Mouse (Mus musculus) myocyte (in vitro differentiated cells): Measurements from ENCODE around the gene Pla2g7.

ENCODE experiments used
- CEBPB ChIP-seq: IDR thresholded peaks from 2 replicates; pipeline ENCODE4 v1.6.1; 2011; ENCODE audit warnings: mild to moderate bottlenecking, moderate library complexity; ENCODE audit not compliant: poor library complexity, insufficient read depth, severe bottlenecking
- E2F4 ChIP-seq: IDR thresholded peaks from one replicate; pipeline ENCODE4 v1.6.1; 2011; ENCODE audit warnings: mild to moderate bottlenecking, control low read depth, moderate library complexity; ENCODE audit not compliant: insufficient read depth
- MAX ChIP-seq: IDR thresholded peaks from one replicate; pipeline ENCODE4 v1.6.1; 2011; ENCODE audit warnings: low read depth, mild to moderate bottlenecking, control low read depth
- MYOD1 ChIP-seq, 3 experiments: IDR thresholded peaks; one replicate each; pipeline ENCODE4 v1.6.1; 2011; ENCODE audit warnings: control low read depth in 2 of 3, low read depth in 2 of 3, mild to moderate bottlenecking in 2 of 3, moderate library complexity in 1 of 3; ENCODE audit not compliant: insufficient read length in 2 of 3, control insufficient read depth in 1 of 3
- MYOG ChIP-seq, 3 experiments: IDR thresholded peaks; one replicate each; pipeline ENCODE4 v1.6.1; 2011; ENCODE audit warnings: control low read depth in 2 of 3, low read depth in 2 of 3, mild to moderate bottlenecking in 2 of 3; ENCODE audit not compliant: insufficient read length in 2 of 3, control insufficient read depth in 1 of 3, insufficient read depth in 1 of 3
- POLR2A ChIP-seq: IDR thresholded peaks from one replicate; pipeline ENCODE4 v1.6.1; 2011; ENCODE audit warnings: low read depth, mild to moderate bottlenecking, control low read depth, moderate library complexity; ENCODE audit not compliant: insufficient read length
- POLR2AphosphoS2 ChIP-seq: IDR thresholded peaks from one replicate; pipeline ENCODE4 v1.6.1; 2011; ENCODE audit warnings: low read depth, control low read depth; ENCODE audit not compliant: insufficient read length
- REST ChIP-seq: IDR thresholded peaks from one replicate; pipeline ENCODE4 v1.6.1; 2011; ENCODE audit warnings: mild to moderate bottlenecking, control low read depth, moderate library complexity; ENCODE audit not compliant: insufficient read depth, insufficient read length
- TCF12 ChIP-seq: IDR thresholded peaks from one replicate; pipeline ENCODE4 v1.6.1; 2011; ENCODE audit warnings: mild to moderate bottlenecking, control low read depth; ENCODE audit not compliant: poor library complexity, insufficient read depth, severe bottlenecking
- TCF3 ChIP-seq: IDR thresholded peaks from one replicate; pipeline ENCODE4 v1.6.1; 2011; ENCODE audit warnings: low read depth, control low read depth; ENCODE audit not compliant: insufficient read length
- USF1 ChIP-seq: IDR thresholded peaks from one replicate; pipeline ENCODE4 v1.6.1; 2011; ENCODE audit warnings: low read depth, mild to moderate bottlenecking, control low read depth, moderate library complexity

DNA sequence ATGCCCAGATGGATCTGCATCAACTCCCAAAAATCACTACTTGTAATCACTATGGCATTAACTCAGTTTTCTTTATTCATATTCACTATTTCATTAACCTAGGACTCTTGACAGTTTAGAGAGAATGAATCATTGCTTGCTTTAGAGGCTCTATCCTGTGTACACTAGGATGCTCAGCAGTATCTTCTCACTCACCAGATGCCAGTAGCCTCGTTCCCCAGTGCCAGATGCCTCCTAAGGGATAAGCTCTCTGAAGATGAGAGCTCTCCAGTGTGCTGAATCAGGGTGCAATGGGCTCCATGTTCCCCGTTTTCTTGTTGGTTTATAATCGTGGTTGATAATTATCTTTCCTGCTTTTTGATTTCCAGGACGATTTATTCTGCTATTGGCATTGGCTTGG lies 30.8 kb downstream of the Pla2g7 start:
- no peak for TF ChIP-seq USF1
- TF ChIP-seq REST = no peak
- no peak for TF ChIP-seq E2F4
- no peak for TF ChIP-seq POLR2A
- no peak for TF ChIP-seq MYOD1 (IDR thresholded peaks at IDR 0.05; ENCODE audit: control insufficient read depth in 1 of 3, insufficient read length in 2 of 3, low read depth in 2 of 3)
- TF ChIP-seq POLR2AphosphoS2 = no peak
- TF ChIP-seq MAX = no peak
- no peak for TF ChIP-seq MYOG (IDR thresholded peaks at IDR 0.05; ENCODE audit: control insufficient read depth in 1 of 3, insufficient read depth in 1 of 3, insufficient read length in 2 of 3, low read depth in 2 of 3)
- TF ChIP-seq CEBPB = no peak
- TF ChIP-seq TCF3 = no peak
- no peak for TF ChIP-seq TCF12
